Mouse (Mus musculus) CH12.LX (cell line): ENCODE measurements around the gene Tmem74b. TPM values are rescaled to one million over a fixed set of nuclear protein-coding genes. Genes with fewer than 3 reads are reported as not detected.

ENCODE experiments used
- DNase-seq: peaks from one replicate; pipeline ENCODE4 v3.0.0-alpha.2; 2013; ENCODE audit errors: extremely low read depth
- H3K27ac ChIP-seq: 2 replicates; pipeline ENCODE4 v1.5.1; 2012; ENCODE audit warnings: low read depth, mild to moderate bottlenecking, control low read depth, moderate library complexity; ENCODE audit not compliant: insufficient read depth
- H3K27me3 ChIP-seq: replicated peaks from 2 replicates; pipeline ENCODE3; 2012; ENCODE audit warnings: inconsistent platforms
- H3K36me3 ChIP-seq, 2 experiments: replicated peaks in 1 of 2; 2 replicates each; pipeline versions ENCODE3 to v1.6.1; 2012; ENCODE audit warnings: inconsistent platforms in 1 of 2, low read length in 1 of 2, mild to moderate bottlenecking in 1 of 2, mixed read lengths in 1 of 2, moderate library complexity in 1 of 2; ENCODE audit not compliant: control insufficient read depth in 1 of 2, insufficient read depth in 1 of 2
- H3K4me1 ChIP-seq, 2 experiments: 2 replicates each; pipeline ENCODE4 v1.6.1; 2012; ENCODE audit warnings: inconsistent platforms in 1 of 2, moderate library complexity in 1 of 2; ENCODE audit not compliant: insufficient read depth in 2 of 2, control insufficient read depth in 1 of 2
- H3K4me2 ChIP-seq: 2 replicates; pipeline ENCODE4 v1.6.1; 2012; ENCODE audit warnings: low read depth, mild to moderate bottlenecking, control low read depth; ENCODE audit not compliant: poor library complexity, insufficient read depth, severe bottlenecking
- H3K4me3 ChIP-seq, 3 experiments: fragments of 150-350 bp in 1 of 3; sonication (generic) in 1 of 3; replicated peaks in 1 of 3; 2 replicates each; pipeline versions ENCODE3 to v1.5.1; 2011 to 2012; ENCODE audit warnings: low read depth in 2 of 3, low read length in 2 of 3, mild to moderate bottlenecking in 2 of 3, moderate library complexity in 2 of 3, control low read depth in 1 of 3, improper control_type of control experiment in 1 of 3, inconsistent platforms in 1 of 3, mixed read lengths in 1 of 3; ENCODE audit not compliant: poor library complexity in 1 of 3
- H3K79me2 ChIP-seq: replicated peaks from 2 replicates; pipeline ENCODE4 v1.6.1; 2012; ENCODE audit warnings: mild to moderate bottlenecking, moderate library complexity; ENCODE audit not compliant: control insufficient read depth, poor library complexity, insufficient read depth, severe bottlenecking; ENCODE audit errors: extremely low read depth
- H3K9ac ChIP-seq: 2 replicates; pipeline ENCODE4 v1.6.1; 2012; ENCODE audit warnings: low read depth, mild to moderate bottlenecking, control low read depth, moderate library complexity; ENCODE audit not compliant: insufficient read depth
- H3K9me3 ChIP-seq: replicated peaks from 2 replicates; pipeline ENCODE3; 2012; ENCODE audit warnings: low read length, inconsistent platforms, mixed read lengths
- BHLHE40 ChIP-seq: IDR thresholded peaks from 2 replicates; pipeline ENCODE4 v1.6.1; 2011; ENCODE audit warnings: mild to moderate bottlenecking, low read depth, low read length, improper control_type of control experiment
- E2F4 ChIP-seq: IDR thresholded peaks from 2 replicates; pipeline ENCODE4 v1.6.1; 2011; ENCODE audit warnings: low read depth, low read length, improper control_type of control experiment; ENCODE audit not compliant: insufficient replicate concordance
- ELF1 ChIP-seq: IDR thresholded peaks from 2 replicates; pipeline ENCODE4 v1.6.1; 2014; ENCODE audit warnings: low read depth, mild to moderate bottlenecking, inconsistent platforms, low read length, improper control_type of control experiment
- EP300 ChIP-seq: IDR thresholded peaks from 2 replicates; pipeline ENCODE4 v1.6.1; 2011; ENCODE audit warnings: low read length, improper control_type of control experiment
- ETS1 ChIP-seq: conservative IDR thresholded peaks from 2 replicates; pipeline ENCODE4 v1.6.1; 2012; ENCODE audit warnings: low read depth, mild to moderate bottlenecking, inconsistent platforms, low read length, improper control_type of control experiment, moderate library complexity
- IRF4 ChIP-seq: IDR thresholded peaks from 2 replicates; pipeline ENCODE4 v1.6.1; 2014; ENCODE audit warnings: low read depth, mild to moderate bottlenecking, inconsistent platforms, low read length, improper control_type of control experiment
- JUN ChIP-seq: IDR thresholded peaks from 2 replicates; pipeline ENCODE4 v1.6.1; 2011; ENCODE audit warnings: low read depth, mild to moderate bottlenecking, low read length, improper control_type of control experiment, moderate library complexity; ENCODE audit not compliant: insufficient read depth
- KAT2A ChIP-seq: IDR thresholded peaks from 2 replicates; pipeline ENCODE4 v1.6.1; 2012; ENCODE audit warnings: low read length, improper control_type of control experiment, inconsistent platforms; ENCODE audit not compliant: insufficient replicate concordance
- MAX ChIP-seq: IDR thresholded peaks from 2 replicates; pipeline ENCODE4 v1.6.1; 2011; ENCODE audit warnings: low read length, improper control_type of control experiment
- MEF2A ChIP-seq: IDR thresholded peaks from 2 replicates; pipeline ENCODE4 v1.6.1; 2014; ENCODE audit warnings: low read depth, mild to moderate bottlenecking, inconsistent platforms, low read length, improper control_type of control experiment, borderline replicate concordance
- MXI1 ChIP-seq: IDR thresholded peaks from 2 replicates; pipeline ENCODE4 v1.6.1; 2011; ENCODE audit warnings: mild to moderate bottlenecking, low read depth, low read length, improper control_type of control experiment
- MYC ChIP-seq: IDR thresholded peaks from 2 replicates; pipeline ENCODE4 v1.6.1; 2011; ENCODE audit warnings: low read depth, mild to moderate bottlenecking, improper control_type of control experiment, low read length
- PAX5 ChIP-seq: IDR thresholded peaks from 2 replicates; pipeline ENCODE4 v1.6.1; 2012; ENCODE audit warnings: low read length, inconsistent platforms, mixed read lengths
- RAD21 ChIP-seq: IDR thresholded peaks from 2 replicates; pipeline ENCODE4 v1.6.1; 2011; ENCODE audit warnings: low read depth, mild to moderate bottlenecking, low read length, improper control_type of control experiment, moderate library complexity
- RCOR1 ChIP-seq: conservative IDR thresholded peaks from 2 replicates; pipeline ENCODE4 v1.6.1; 2012; ENCODE audit warnings: low read depth, mild to moderate bottlenecking, inconsistent platforms, low read length, improper control_type of control experiment
- UBTF ChIP-seq: IDR thresholded peaks from 2 replicates; pipeline ENCODE4 v1.6.1; 2012; ENCODE audit warnings: low read depth, mild to moderate bottlenecking, inconsistent platforms, low read length, improper control_type of control experiment, moderate library complexity
- USF1 ChIP-seq: IDR thresholded peaks from 2 replicates; pipeline ENCODE4 v1.6.1; 2014; ENCODE audit warnings: low read depth, mild to moderate bottlenecking, inconsistent platforms, low read length, improper control_type of control experiment
- USF2 ChIP-seq: conservative IDR thresholded peaks from 2 replicates; pipeline ENCODE4 v1.6.1; 2011; ENCODE audit warnings: low read depth, low read length, improper control_type of control experiment
- ZC3H11A ChIP-seq: IDR thresholded peaks from 2 replicates; pipeline ENCODE4 v1.6.1; 2012; ENCODE audit warnings: low read depth, mild to moderate bottlenecking, inconsistent platforms, low read length, improper control_type of control experiment
- ZKSCAN1 ChIP-seq: IDR thresholded peaks from 2 replicates; pipeline ENCODE4 v1.6.1; 2012; ENCODE audit warnings: low read depth, inconsistent platforms, low read length, improper control_type of control experiment, borderline replicate concordance
- ZMIZ1 ChIP-seq: IDR thresholded peaks from 2 replicates; pipeline ENCODE4 v1.6.1; 2012; ENCODE audit warnings: low read depth, mild to moderate bottlenecking, inconsistent platforms, low read length, improper control_type of control experiment
- ZNF384 ChIP-seq: IDR thresholded peaks from 2 replicates; pipeline ENCODE4 v1.6.1; 2012; ENCODE audit warnings: low read depth, low read length, improper control_type of control experiment, inconsistent platforms
- dilution Hi-C: fragments of 300-500 bp; cut with MboI; formaldehyde crosslinking; loops from 2 replicates; pipeline ENCODE4 v1.14.3; 2020; ENCODE audit warnings: low sequenced_read_pairs; ENCODE audit not compliant: extremely low pct_unique_long_range_greater_than_20kb, extremely low pct_ligation_motif_present
- in situ Hi-C: fragments of 300-500 bp; cut with MboI; formaldehyde crosslinking; loops from 3 replicates; pipeline ENCODE4 v1.14.3; 2019; ENCODE audit warnings: low sequenced_read_pairs, low pct_ligation_motif_present, low pct_unique_long_range_greater_than_20kb, mixed read lengths
- polyA plus RNA-seq: library from polyadenylated mRNA; unstranded; fragments of >175 nt; gene quantifications from 2 replicates; pipeline ENCODE4 v1.2.1, GENCODE M21; 2012; ENCODE audit warnings: low read depth; ENCODE audit not compliant: insufficient read length
- total RNA-seq, 2 experiments: library from RNA; depleted of rRNA; stranded (reverse); fragments of 300-350 nt in 1 of 2; fragments of >200 nt in 1 of 2; gene quantifications; 2 replicates each; pipeline ENCODE4 v1.2.3; 2012 to 2014

Tmem74b gene
- total and polyA plus RNA-seq, 3 experiments = 0.21 TPM; not detected in 2

DNA sequence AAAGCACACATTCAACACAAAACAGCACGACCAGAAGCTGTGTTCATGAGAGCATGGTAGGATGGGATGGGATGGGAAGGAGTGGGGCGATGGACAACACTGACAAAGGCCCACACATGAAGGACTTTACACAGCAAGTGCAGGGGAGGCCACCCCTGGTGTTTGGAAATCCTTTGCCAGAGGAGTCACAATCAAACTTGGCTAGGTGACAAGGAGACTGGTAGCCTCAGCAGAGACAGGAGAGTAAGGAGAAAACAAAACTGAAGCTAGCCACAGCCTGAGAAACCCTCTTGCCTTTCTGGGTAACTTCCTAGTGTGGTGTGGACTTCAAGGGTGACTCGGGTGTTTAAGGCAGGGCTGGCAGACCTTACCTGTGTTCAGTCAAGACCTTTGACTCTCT is 37.3 kb downstream of the Tmem74b start:
- peak overlapping the region; percentile 83 for H3K4me2 ChIP-seq
- no peak overlapping the region for H3K27ac ChIP-seq
- no peaks in the 10 kb centered on the region for H3K9me3 ChIP-seq
- peaks cover 9 to 28% of the 10 kb centered on the region in 2 experiments for H3K4me1 ChIP-seq
- DNase-seq = no peak
- dilution Hi-C loops (no loop called here), in situ Hi-C loops (no loop called here)
- no peak overlapping the region; the same call in 1 of the 2 replicates for H3K9ac ChIP-seq
- peaks cover 7% of the 10 kb centered on the region for H3K27me3 ChIP-seq
- no peak overlapping the region for H3K4me3 ChIP-seq
- TF ChIP-seq ZKSCAN1 = no peak
- TF ChIP-seq JUN = no peak
- H3K79me2 ChIP-seq = peaks cover 33% of the 10 kb centered on the region
- peaks cover 16 to 41% of the 10 kb centered on the region in 2 experiments for H3K36me3 ChIP-seq

- DNase-seq = no peak
- peaks cover 9 to 28% of the 10 kb centered on the region in 2 experiments for H3K4me1 ChIP-seq
- H3K4me2 ChIP-seq = peak overlapping the region; percentile 83
- peaks cover 12 to 37% of the 10 kb centered on the region in 2 experiments for H3K36me3 ChIP-seq
- peaks cover 33% of the 10 kb centered on the region for H3K79me2 ChIP-seq
- H3K9ac ChIP-seq = peak overlapping the region; percentile 20; the same call in 1 of the 2 replicates
- no peak overlapping the region for H3K4me3 ChIP-seq
- no peak overlapping the region for H3K27ac ChIP-seq
- in situ Hi-C loops = no loop called here
- H3K9me3 ChIP-seq = no peaks in the 10 kb centered on the region
- TF ChIP-seq EP300 (no peak), ZMIZ1 (no peak), E2F4 (no peak), PAX5 (no peak), USF1 (no peak), UBTF (no peak), JUN (no peak), RAD21 (no peak), IRF4 (no peak)
- H3K27me3 ChIP-seq = peaks cover 8% of the 10 kb centered on the region
- dilution Hi-C loops = no loop called here
Observed at GRCm38 (mm10) chr2:151739505-151739904, 37.7 kb downstream of the Tmem74b start.

- peaks cover 0 to 24% of the 10 kb centered on the region in 2 experiments for H3K36me3 ChIP-seq
- H3K79me2 ChIP-seq = peaks cover 33% of the 10 kb centered on the region
- dilution Hi-C loops = no loop called here
- TF ChIP-seq MAX = peak; percentile 58
- TF ChIP-seq ZC3H11A = no peak
- TF ChIP-seq USF2 = no peak
- TF ChIP-seq MXI1 = peak; percentile 75
- TF ChIP-seq ETS1 = no peak
- TF ChIP-seq MEF2A = peak; percentile 60; the same call in 1 of the 2 replicates
- TF ChIP-seq RCOR1 = no peak
- no peak for TF ChIP-seq ZKSCAN1
- TF ChIP-seq IRF4 = peak; percentile 78
- peak; percentile 98 for TF ChIP-seq ELF1
- peak; percentile 94; the same call in 1 of the 2 replicates for TF ChIP-seq KAT2A
- TF ChIP-seq MYC = peak; percentile 75
- TF ChIP-seq USF1 = no peak
- no peak for TF ChIP-seq BHLHE40
- no peak for TF ChIP-seq PAX5
- no peak for TF ChIP-seq E2F4
- no peak for TF ChIP-seq ZNF384
Observed at GRCm38 (mm10) chr2:151740741-151741526, 39.1 kb downstream of the Tmem74b start.

More at GRCm38 (mm10) chr2:151740741-151741526, 39.1 kb downstream of the Tmem74b start:
- in situ Hi-C loops = no loop called here
- Histone ChIP-seq H3K4me1 (peaks cover 9 to 28% of the 10 kb centered on the region in 2 experiments), H3K9me3 (no peaks in the 10 kb centered on the region), H3K27me3 (peaks cover 13% of the 10 kb centered on the region), H3K4me2 (peak overlapping the region; percentile 83), H3K4me3 (peak overlapping the region; percentile 70 to 99 (median 91)), H3K27ac (peak overlapping the region; percentile 25; the same call in 1 of the 2 replicates), H3K9ac (peak overlapping the region; percentile 64)
- DNase-seq = peak; percentile 88
